Mouse (Mus musculus) neural tube, embryonic 10.5 days (tissue): ENCODE measurements around the gene Coq10b.

Experiments
- DNase-seq: peaks from one replicate; pipeline ENCODE4 v3.0.0-alpha.2; 2017; ENCODE audit warnings: low spot score; ENCODE audit errors: extremely low spot score

Coq10b gene

DNA sequence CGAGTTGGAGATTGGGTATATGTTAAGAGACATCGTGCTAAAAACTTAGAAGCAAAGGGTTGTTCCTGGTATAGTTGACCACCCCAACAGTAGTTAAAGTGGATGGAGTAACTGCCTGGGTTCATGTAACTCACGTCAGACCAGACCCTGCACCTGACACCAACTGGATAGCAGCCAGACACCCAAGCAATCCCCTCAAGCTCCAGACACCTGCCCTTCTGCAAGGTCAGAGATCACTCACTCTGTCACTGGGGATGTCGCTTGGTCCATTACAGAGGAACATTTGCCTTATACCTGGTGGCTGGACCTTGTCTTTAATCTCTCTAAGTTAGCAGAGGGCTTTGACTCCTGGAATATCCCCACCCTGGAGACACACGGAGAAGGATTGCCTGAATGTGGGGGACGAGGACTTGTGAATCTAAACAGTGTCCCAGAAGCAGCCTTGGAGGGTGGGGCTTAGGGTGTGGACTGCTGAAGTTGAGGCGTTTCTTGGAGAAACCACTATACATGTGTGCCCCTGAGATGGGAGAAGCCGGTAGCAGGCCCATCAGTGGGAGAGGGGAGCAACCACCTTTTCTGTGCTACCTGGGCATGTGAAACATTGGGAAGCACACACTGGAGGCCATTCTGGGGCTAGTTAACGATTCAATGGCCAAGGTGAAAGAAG is 54.5 kb downstream of the Coq10b start:
- no peak for DNase-seq

DNA sequence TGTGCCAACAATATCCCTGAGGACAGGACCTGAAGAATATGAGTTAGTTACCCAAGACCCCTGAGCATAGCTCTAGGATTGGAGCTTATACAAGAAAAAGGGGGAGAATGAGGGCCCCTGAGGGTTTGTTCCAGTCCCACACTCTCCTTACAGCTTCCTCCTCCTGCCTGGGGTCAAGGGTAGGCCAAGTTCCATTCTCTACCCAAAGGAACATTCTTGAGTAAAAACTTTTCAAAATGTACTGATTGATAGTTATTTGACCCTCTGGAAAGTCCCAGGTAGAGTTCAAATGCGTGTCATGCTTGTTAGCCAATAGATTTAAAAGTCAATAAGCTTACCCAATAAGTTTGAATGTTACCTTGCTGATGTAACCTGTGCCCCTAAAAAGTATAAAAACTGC is 55.1 kb downstream of the Coq10b start:
- DNase-seq, result no peak

DNA sequence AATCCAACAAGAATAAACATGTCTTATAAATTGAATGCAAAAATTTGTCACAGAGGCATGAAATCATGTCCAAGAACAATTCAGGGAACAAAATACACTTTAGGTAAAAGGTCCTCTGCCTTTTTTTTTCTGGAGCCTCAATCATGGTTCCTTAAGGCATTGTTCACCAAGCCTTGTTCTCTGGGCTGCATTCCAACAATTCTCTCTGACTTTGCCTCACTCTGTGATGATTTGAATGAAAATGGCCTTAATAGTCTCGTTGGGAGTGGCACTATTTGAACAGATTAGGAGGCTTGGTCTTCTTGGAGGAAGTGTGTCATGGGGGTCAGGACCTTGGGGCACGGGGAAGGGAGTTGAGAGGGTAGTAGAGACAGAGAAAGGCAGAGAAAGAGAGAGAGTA is 55.9 kb downstream of the Coq10b start:
- DNase-seq, result no peak

DNA sequence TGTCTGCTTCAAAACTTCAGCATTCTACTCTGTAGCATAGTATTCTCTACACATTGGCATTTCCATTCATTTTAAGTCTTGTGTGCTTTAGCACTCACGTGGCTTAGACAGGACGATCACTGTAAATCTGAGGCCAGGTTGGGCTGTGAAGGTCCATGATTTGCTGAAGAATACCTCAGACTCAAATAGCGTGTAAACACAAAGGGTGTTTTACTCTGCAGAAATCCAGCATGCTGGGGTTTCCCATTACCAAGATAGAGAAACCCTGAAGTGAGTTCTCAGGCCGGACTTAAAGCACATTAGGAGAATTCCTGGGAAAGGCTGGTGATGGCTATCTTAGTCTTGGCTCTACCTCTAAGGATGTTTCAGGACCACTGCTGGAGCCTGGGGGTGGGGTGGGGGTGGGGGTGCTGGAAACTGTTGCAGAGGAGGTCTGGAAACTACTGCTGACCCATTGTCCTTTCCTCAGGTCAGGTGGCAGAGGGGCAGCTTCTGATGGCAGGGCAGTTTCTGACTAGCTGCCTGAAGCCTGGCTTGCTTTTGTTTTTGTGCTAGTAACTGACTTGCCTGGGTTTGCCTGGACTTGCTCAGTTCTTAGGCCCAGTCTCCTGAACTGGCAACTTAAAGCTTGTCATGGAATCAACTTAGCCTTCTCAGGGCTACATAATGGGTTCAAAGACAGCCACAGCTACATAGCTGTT is 56.6 kb downstream of the Coq10b start:
- no peak for DNase-seq
